Mouse (Mus musculus): ENCODE measurements around the gene Mfsd2a.
A peak's percentile ranks its signal among the peaks of the same experiment; 100 is the strongest.

The Mfsd2a gene

DNA sequence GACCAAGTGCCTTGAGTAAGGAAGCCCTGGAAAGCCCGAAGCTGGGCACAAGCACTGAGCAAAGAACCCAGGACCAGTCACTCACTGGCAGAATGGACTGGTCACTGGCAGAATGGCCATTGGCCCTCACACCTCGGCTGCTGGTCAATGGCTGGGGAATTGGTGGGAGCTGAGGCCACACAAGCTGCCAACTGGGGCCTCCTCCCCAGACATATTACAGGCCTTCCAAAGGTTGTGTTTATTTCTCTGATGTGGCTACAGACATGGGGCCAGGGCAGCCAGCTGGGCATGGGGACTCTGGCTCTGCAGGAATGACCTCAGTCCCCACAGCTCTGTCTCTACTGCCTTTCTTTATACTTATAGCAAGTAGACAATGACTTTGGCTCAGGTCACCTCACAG is 17.9 kb upstream of the Mfsd2a start:
- DNase-seq (ENCODE audit: low read depth, low spot score) = no peak

DNA sequence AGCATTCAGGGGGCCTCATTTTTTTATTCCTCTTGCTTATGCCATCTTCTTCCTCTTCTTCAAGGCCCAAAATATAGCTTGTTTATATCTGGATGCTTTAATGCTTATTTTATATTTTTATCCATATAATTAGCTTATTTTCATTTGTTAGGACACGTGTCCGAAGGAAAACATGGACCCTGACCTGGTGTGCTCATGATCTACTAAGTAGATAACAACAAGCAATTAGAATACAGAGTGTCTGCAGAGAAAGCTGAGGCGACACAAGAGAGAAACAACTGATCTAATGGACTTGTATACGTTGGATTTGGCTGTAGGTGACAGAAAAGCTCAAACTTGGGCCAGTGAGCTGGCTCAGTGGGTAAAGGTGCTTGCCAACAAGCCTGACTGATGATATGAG is 15.9 kb upstream of the Mfsd2a start:
- DNase-seq (ENCODE audit: low read depth, low spot score) = no peak

- no peak for DNase-seq (ENCODE audit: low read depth, low spot score)
These were observed 14.1 kb upstream of the Mfsd2a start for GRCm38 (mm10) chr4:122974976-122975520.

- DNase-seq (ENCODE audit: low read depth, low spot score) = no peak
These were observed 11.1 kb upstream of the Mfsd2a start for GRCm38 (mm10) chr4:122972056-122972455.

DNA sequence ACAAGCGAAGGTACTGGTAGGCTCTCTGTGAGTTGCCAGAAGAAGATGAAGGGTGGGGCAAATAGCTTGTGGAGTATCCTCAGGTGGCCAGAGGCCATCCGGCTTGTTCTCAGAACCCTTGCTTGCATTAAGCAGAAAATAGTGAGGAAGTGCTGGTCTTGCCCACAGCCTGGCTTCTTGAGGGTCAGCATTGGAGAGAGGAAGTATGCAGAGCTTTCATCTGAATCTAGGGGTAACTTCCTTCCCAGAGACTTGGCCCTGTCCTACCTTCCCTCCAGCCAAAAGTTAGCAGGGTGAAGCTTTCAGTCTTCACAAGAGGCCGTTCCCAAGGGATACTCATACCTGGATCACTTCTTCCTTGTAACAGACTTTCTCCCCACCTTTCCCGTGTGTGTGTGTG is 10.7 kb upstream of the Mfsd2a start:
- no peak for DNase-seq (ENCODE audit: low read depth, low spot score)

- no peak for DNase-seq (ENCODE audit: low read depth, low spot score)
These were observed 10.2 kb upstream of the Mfsd2a start for GRCm38 (mm10) chr4:122971191-122971590.

GRCm38 (mm10) chr4:122968106-122968505 is 7.1 kb upstream of the Mfsd2a start:
- DNase-seq (ENCODE audit: low read depth, low spot score) = no peak

GRCm38 (mm10) chr4:122962751-122963150 is 1.8 kb upstream of the Mfsd2a start:
- DNase-seq (ENCODE audit: low read depth, low spot score) = no peak

DNA sequence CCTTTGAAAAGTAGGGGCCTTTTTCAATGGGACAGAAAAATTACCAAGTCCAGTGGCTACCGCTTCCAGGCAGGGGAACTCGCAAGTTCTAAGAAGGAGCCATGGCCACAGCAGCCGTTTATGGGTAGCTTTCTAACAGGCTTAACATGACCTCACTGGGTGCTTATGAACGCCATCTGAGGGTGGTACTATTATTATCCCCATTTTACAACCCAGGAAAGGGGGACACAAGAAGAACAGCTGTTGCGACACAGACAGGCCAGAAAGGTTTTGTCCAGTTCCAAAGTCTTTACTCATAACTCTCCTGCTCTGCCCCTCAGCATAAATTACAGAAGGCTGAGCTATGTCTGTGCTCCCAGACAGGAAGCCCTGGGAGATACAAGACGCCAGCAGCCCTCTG is 601 bp upstream of the Mfsd2a start:
- DNase-seq (ENCODE audit: low read depth, low spot score) = no peak

- DNase-seq (ENCODE audit: low read depth, low spot score) = no peak
These were observed 478 bp downstream of the Mfsd2a start for GRCm38 (mm10) chr4:122960321-122961099.

DNA sequence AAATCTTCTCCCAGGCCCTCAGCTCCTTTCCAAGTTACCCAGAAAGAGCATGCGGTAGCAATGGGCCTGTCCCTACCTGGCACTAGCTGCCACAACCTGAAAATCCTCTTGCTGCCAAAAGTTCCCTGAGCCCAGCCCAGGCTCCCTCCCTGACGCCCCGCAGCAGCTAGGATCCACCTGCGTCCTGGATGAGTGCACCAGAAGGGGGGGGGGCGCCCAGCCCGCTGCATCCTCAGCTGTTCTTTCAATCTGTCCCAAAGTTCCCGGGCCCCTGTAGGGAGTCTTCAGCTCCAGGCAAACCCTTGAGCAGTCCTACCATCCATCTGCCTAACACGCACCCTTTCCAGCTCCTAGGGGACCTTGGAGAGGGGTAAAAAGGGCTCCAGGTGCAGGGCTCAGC is 1.2 kb downstream of the Mfsd2a start:
- no peak for DNase-seq (ENCODE audit: low read depth, low spot score)

DNA sequence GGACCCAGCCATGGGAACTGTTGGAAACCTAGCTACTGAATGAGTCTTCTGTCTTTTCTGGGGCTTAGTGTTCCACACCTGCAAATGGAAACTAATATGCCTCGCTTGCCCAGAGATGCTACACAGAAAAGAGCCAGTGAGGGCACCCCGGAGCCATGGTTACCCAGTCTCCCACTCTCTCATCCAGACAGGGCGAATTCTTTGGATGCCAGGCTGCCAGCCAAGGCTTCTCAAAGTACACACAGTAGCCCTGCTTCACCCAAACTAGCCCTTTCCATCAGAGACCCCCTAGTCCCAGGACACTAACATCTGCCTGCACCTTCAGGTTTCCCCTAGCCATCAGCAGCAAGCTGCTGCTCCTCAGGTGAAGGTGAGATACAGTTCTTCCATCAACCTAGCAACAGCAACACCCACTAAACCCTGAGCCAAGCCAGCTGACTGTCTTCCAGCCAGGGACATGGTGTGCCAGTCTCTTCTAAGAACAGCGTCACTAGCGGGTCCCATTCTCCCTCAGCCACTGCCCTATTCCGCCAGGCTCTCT is 2.4 kb downstream of the Mfsd2a start:
- DNase-seq (ENCODE audit: low read depth, low spot score) = no peak

DNA sequence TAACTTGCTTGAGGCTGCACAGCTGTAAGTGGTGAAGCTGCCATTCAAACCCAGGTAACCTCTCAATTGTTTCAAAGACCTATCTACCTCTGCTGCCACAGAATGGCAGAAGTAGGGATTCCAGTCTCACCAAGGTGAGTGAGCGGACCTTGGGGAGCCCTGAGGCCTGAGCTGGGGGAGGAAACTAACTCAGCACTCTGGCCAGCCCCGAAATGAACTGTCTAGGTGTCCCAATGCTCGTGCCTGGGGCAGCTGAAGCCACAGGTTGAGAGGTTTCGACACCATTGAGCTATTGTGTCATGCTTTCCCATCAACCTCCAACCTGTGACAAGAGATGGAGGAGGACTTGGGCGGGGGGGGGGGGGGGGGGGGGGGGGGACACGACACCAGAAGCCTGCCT is 4.7 kb downstream of the Mfsd2a start:
- DNase-seq (ENCODE audit: low read depth, low spot score) = no peak

GRCm38 (mm10) chr4:122955412-122956136 is 5.4 kb downstream of the Mfsd2a start:
- peak; percentile 31 for DNase-seq (ENCODE audit: low read depth, low spot score)

DNA sequence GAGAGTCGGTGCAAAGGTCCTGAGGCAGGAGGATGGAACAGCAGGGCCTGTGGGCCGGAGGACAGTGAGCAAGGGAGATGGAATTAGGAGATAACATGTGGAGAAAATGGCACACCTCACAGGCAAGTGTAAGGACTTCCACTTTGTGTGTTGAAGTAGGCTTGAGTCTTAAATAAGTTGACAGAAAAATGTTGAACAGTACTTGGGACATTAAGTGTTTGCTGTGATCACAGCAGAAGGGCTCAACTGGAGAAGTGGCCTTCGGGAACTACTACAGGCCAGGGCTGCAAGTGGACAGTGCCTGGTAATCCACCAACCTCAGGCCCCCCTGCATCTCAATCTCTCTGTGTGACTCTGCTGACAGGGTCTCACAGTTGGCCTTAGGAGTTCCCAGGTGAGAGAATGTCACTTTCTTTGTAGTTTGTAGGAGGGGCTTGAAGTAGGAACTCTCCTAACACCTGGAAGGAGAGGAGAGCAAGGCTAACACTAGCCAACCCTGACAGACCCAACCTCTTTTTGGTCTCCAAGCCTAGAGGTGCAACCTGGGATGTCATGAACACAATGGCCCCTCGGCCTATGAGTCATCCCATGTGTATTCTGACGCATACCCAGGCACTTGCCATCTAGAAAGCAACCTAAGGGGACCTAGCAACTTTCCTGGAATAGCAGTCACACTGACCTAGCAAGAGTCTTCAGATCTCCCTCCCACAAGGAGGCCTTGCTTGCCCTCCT is 6.1 kb downstream of the Mfsd2a start:
- peak; percentile 9 for DNase-seq (ENCODE audit: low read depth, low spot score)

DNA sequence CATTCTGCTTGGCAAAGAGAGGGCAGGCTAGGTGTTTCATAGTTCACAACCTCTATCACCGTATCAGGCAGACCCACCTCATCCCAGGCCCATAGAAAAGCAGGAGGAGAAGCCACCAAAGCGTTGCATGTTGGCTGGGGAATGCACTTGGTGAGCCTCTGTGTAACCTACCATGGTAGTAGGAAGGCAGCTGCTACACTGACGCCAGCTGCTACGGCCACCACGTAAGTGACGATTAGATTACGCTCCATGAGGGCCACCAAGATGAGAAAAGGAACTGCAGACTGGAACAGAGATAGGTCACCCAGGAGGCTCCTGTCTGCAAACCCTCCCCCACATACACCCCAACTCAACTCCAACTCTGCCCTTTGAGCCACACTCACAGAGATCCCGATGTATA is 11.9 kb downstream of the Mfsd2a start:
- DNase-seq (ENCODE audit: low read depth, low spot score) = no peak

GRCm38 (mm10) chr4:122947223-122947622 is 13.8 kb downstream of the Mfsd2a start:
- no peak for DNase-seq (ENCODE audit: low read depth, low spot score)

- DNase-seq (ENCODE audit: low read depth, low spot score) = no peak
These were observed 16.6 kb downstream of the Mfsd2a start for GRCm38 (mm10) chr4:122944408-122944807.

DNA sequence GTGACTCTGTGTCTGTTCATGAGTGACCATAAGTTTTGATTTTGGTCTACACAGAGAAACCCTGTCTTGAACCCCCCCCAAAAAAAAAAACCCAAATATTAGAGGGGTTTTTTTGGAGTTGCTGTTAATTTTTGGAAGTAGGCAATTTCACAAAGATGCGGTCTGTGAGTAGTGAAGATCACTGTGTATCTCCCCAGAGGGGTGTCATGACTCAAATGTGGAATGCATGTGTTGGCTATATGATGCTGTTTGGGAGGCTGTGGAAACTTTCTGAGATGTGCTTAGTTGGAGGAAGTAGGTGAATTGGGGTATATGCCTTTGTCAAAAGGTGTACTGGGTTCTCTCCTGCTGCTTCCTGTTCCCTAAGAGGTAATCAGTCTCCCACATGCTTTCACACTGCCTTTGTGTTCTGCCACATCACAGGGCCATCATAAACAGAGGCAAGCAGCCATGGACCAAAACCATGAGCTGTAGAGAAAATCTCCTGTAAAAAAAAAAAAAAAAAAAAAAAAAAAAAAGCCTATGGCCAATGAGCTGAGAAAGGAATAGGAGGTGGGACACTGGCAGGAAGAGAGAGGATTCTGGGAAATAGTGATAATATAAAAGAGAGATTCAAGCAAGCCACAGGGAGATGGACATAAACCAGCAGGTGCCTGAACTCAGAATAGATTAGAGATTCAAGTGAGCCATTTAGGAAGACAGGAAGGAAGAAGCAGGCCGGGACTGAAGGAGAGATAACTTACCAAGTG is 21.8 kb downstream of the Mfsd2a start:
- DNase-seq (ENCODE audit: low read depth, low spot score) = no peak

GRCm38 (mm10) chr4:122937489-122937888 is 23.5 kb downstream of the Mfsd2a start:
- no peak for DNase-seq (ENCODE audit: low read depth, low spot score)

GRCm38 (mm10) chr4:122935466-122936099 is 25.4 kb downstream of the Mfsd2a start:
- DNase-seq (ENCODE audit: low read depth, low spot score) = no peak
